Mouse (Mus musculus) liver, adult (tissue): ENCODE data around the gene Ccdc138.

Source experiments
- GATA4 ChIP-seq: IDR thresholded peaks from 2 replicates; pipeline ENCODE4 v1.6.1; 2014; ENCODE audit warnings: mild to moderate bottlenecking, low read length; ENCODE audit not compliant: insufficient replicate concordance

Gene Ccdc138

GRCm38 (mm10) chr10:58554693-58555387, 57.1 kb downstream of the Ccdc138 start:
- TF ChIP-seq GATA4: no peak

- TF ChIP-seq GATA4: no peak
These were observed 61.4 kb downstream of the Ccdc138 start for GRCm38 (mm10) chr10:58559098-58559497.

GRCm38 (mm10) chr10:58559901-58560300, 62.2 kb downstream of the Ccdc138 start:
- TF ChIP-seq GATA4: no peak

GRCm38 (mm10) chr10:58560521-58560920, 62.8 kb downstream of the Ccdc138 start:
- no peak for TF ChIP-seq GATA4

- TF ChIP-seq GATA4: no peak
These were observed 87.9 kb downstream of the Ccdc138 start for GRCm38 (mm10) chr10:58585427-58586223.

- TF ChIP-seq GATA4: no peak
These were observed 96.7 kb downstream of the Ccdc138 start for GRCm38 (mm10) chr10:58594486-58594885.

GRCm38 (mm10) chr10:58595197-58595596, 97.4 kb downstream of the Ccdc138 start:
- no peak for TF ChIP-seq GATA4

GRCm38 (mm10) chr10:58595821-58596220, 98.1 kb downstream of the Ccdc138 start:
- TF ChIP-seq GATA4: no peak

- no peak for TF ChIP-seq GATA4
These were observed 102.4 kb downstream of the Ccdc138 start for GRCm38 (mm10) chr10:58600151-58600550.

- no peak for TF ChIP-seq GATA4
These were observed 103.2 kb downstream of the Ccdc138 start for GRCm38 (mm10) chr10:58600983-58601382.

GRCm38 (mm10) chr10:58601431-58601901, 103.7 kb downstream of the Ccdc138 start:
- no peak for TF ChIP-seq GATA4

- no peak for TF ChIP-seq GATA4
These were observed 104.2 kb downstream of the Ccdc138 start for GRCm38 (mm10) chr10:58601946-58602345.

- no peak for TF ChIP-seq GATA4
These were observed 107.0 kb downstream of the Ccdc138 start for GRCm38 (mm10) chr10:58604779-58605178.

GRCm38 (mm10) chr10:58606356-58606755, 108.6 kb downstream of the Ccdc138 start:
- TF ChIP-seq GATA4: no peak

- TF ChIP-seq GATA4: no peak
These were observed 111.1 kb downstream of the Ccdc138 start for GRCm38 (mm10) chr10:58608858-58609257.
